ENCODE assay signal across 8 mouse cellular contexts in genomic region chr14:52103474-52103855, GRCm38 (mm10). TPM values are rescaled to one million over a fixed set of nuclear protein-coding genes. Genes with fewer than 3 reads are reported as not detected.
A peak's percentile ranks its signal among the peaks of the same experiment; 100 is the strongest.
DNase-seq lines count a peak whose midpoint lies in the region; ATAC-seq lines count a peak whose summit lies in the region.

No protein-coding gene starts in this region.

- under 1% methylated on average over 28 of the region's 30 CpGs for WGBS in forebrain, embryonic 14.5 days
- 0% methylated on average over 30 of the region's 30 CpGs for WGBS in liver, embryonic 15.5 days (ENCODE audit: insufficient replicate concordance)
- under 1% methylated on average over 30 of the region's 30 CpGs for WGBS in stomach, embryonic 16.5 days

- peak overlapping the region; percentile 98 for H3K9ac ChIP-seq in forebrain, embryonic 14.5 days (ENCODE audit: low read length)
- peak overlapping the region; percentile 90 for H3K9ac ChIP-seq in liver, embryonic 15.5 days
- H3K9ac ChIP-seq in stomach, embryonic 16.5 days (ENCODE audit: low read length) = peak overlapping the region; percentile 98

- H3K4me3 ChIP-seq in forebrain, embryonic 14.5 days (ENCODE audit: low read depth, low read length) = peak overlapping the region; percentile 99
- peak overlapping the region; percentile 86 for H3K4me3 ChIP-seq in liver, embryonic 15.5 days (replicated peaks)
- peak overlapping the region; percentile 100 for H3K4me3 ChIP-seq in stomach, embryonic 16.5 days (replicated peaks; ENCODE audit: low read length)

- peak overlapping the region; percentile 96 for H3K27ac ChIP-seq in forebrain, embryonic 14.5 days (ENCODE audit: low read depth, low read length)
- peak overlapping the region; percentile 96 for H3K27ac ChIP-seq in liver, embryonic 15.5 days (replicated peaks)
- H3K27ac ChIP-seq in stomach, embryonic 16.5 days (ENCODE audit: low read length) = peak overlapping the region; percentile 96

- no peaks in the 10 kb centered on the region for H3K27me3 ChIP-seq in forebrain, embryonic 14.5 days (replicated peaks; ENCODE audit: control insufficient read depth, insufficient read depth, low read length)
- H3K27me3 ChIP-seq in liver, embryonic 15.5 days = no peaks in the 10 kb centered on the region
- no peaks in the 10 kb centered on the region for H3K27me3 ChIP-seq in stomach, embryonic 16.5 days (ENCODE audit: control insufficient read depth, insufficient read depth, low read length)

- no peak for ATAC-seq in forebrain, embryonic 14.5 days
- peak; percentile 3; the same call in 1 of the 2 replicates for ATAC-seq in liver, embryonic 15.5 days (ENCODE audit: insufficient read depth)
- no peak for ATAC-seq in stomach, embryonic 16.5 days (ENCODE audit: insufficient read depth, low FRiP score)

- peak overlapping the region; percentile 52 for H3K4me2 ChIP-seq in forebrain, embryonic 14.5 days (ENCODE audit: low read length)
- peak overlapping the region; percentile 79 for H3K4me2 ChIP-seq in liver, embryonic 15.5 days
- peak overlapping the region; percentile 67 for H3K4me2 ChIP-seq in stomach, embryonic 16.5 days (ENCODE audit: low read depth, low read length)

- peak; percentile 83 to 86 for DNase-seq in cerebellum, postnatal 14 days
- no peak for DNase-seq in cerebellum, postnatal 4 days (ENCODE audit: low spot score in 2 of 2)
- peak; percentile 69 for DNase-seq in right cerebral cortex, postnatal 14 days
- no peak for DNase-seq in right cerebral cortex, adult 2 months (ENCODE audit: low spot score in 2 of 2)
- peak; percentile 59 for DNase-seq in forebrain, embryonic 14.5 days (ENCODE audit: low spot score)
- DNase-seq in adrenal gland, adult 2 months = no peak

- H3K9me3 ChIP-seq in forebrain, embryonic 14.5 days (replicated peaks; ENCODE audit: control insufficient read depth, low read length) = no peaks in the 10 kb centered on the region
- no peaks in the 10 kb centered on the region for H3K9me3 ChIP-seq in liver, embryonic 15.5 days (replicated peaks)
- H3K9me3 ChIP-seq in stomach, embryonic 16.5 days (replicated peaks; ENCODE audit: control insufficient read depth, low read length) = no peaks in the 10 kb centered on the region

- H3K36me3 ChIP-seq in forebrain, embryonic 14.5 days (ENCODE audit: control insufficient read depth, insufficient read depth, low read length) = peaks cover 18% of the 10 kb centered on the region
- peaks cover 16% of the 10 kb centered on the region for H3K36me3 ChIP-seq in liver, embryonic 15.5 days (replicated peaks)
- H3K36me3 ChIP-seq in stomach, embryonic 16.5 days (ENCODE audit: control insufficient read depth, insufficient read depth, low read length) = peaks cover 4% of the 10 kb centered on the region

- H3K4me1 ChIP-seq in forebrain, embryonic 14.5 days (ENCODE audit: control insufficient read depth, insufficient read depth, low read length) = peaks cover 24% of the 10 kb centered on the region
- peaks cover 56% of the 10 kb centered on the region for H3K4me1 ChIP-seq in liver, embryonic 15.5 days (replicated peaks)
- peaks cover 37% of the 10 kb centered on the region for H3K4me1 ChIP-seq in stomach, embryonic 16.5 days (ENCODE audit: control insufficient read depth, insufficient read depth, low read length)

RNA-seq across cellular contexts. Expression of gene Hnrnpc, which starts 0.4 kb away (rescaled TPM):
- polyA plus RNA-seq in forebrain, embryonic 14.5 days (2014; fragmentation: Nextera tagmentation; extraction: Ambion mirVana) = 684 and 690 TPM in 2 replicates
- 215 and 238 TPM in 2 replicates for polyA plus RNA-seq in liver, embryonic 15.5 days (2015; fragmentation: Nextera tagmentation; extraction: Ambion mirVana)
- 504 and 528 TPM in 2 replicates for polyA plus RNA-seq in stomach, embryonic 16.5 days (2015; fragmentation: Nextera tagmentation; extraction: Ambion mirVana)
- 100 to 1,000 TPM; 240 to 298 TPM for total RNA-seq in adrenal gland, adult 2 months (2021)
- polyA plus RNA-seq in adrenal gland, adult 2 months (2012; rRNA removed) = 24.4 and 40.6 TPM in 2 replicates

RNA-seq across cellular contexts. Expression of gene Rpgrip1, which starts 7.0 kb away (rescaled TPM):
- polyA plus RNA-seq in forebrain, embryonic 14.5 days (2014; fragmentation: Nextera tagmentation; extraction: Ambion mirVana) = 49.2 and 52.3 TPM in 2 replicates
- polyA plus RNA-seq in liver, embryonic 15.5 days (2015; fragmentation: Nextera tagmentation; extraction: Ambion mirVana) = 37.6 and 39.5 TPM in 2 replicates
- polyA plus RNA-seq in stomach, embryonic 16.5 days (2015; fragmentation: Nextera tagmentation; extraction: Ambion mirVana) = 50.0 and 51.5 TPM in 2 replicates
- 1 to 10 TPM in 1 of 2 experiments, under 1 TPM in 1; 0.26 to 1.2 TPM for total RNA-seq in adrenal gland, adult 2 months (2021)
- 0.33 and 0.55 TPM in 2 replicates for polyA plus RNA-seq in adrenal gland, adult 2 months (2012; rRNA removed)

Comparison
In these comparisons a context has a peak if more than half of its experiments do, and no peak if none do; other contexts are left out.
1. DNase-seq: peak in cerebellum, postnatal 14 days (2 of 2), right cerebral cortex, postnatal 14 days (single experiment) and forebrain, embryonic 14.5 days (single experiment); none in cerebellum, postnatal 4 days (0 of 2), right cerebral cortex, adult 2 months (0 of 2) and adrenal gland, adult 2 months (single experiment).
2. RNA of gene Rpgrip1, which starts 7.0 kb away (polyA plus RNA-seq): 49.2 to 52.3 TPM in forebrain, embryonic 14.5 days, 50.0 to 51.5 TPM in stomach, embryonic 16.5 days and 37.6 to 39.5 TPM in liver, embryonic 15.5 days; 0.33 to 0.55 TPM in adrenal gland, adult 2 months; every median in the first group is over 10 times any median in the second.
3. Peak in every context shown above with its lines, with median percentiles within 50 percentile points of each other: H3K27ac ChIP-seq, H3K4me2 ChIP-seq, H3K4me3 ChIP-seq and H3K9ac ChIP-seq.